ENCODE assay signal across 12 mouse cellular contexts in the genomic region with DNA sequence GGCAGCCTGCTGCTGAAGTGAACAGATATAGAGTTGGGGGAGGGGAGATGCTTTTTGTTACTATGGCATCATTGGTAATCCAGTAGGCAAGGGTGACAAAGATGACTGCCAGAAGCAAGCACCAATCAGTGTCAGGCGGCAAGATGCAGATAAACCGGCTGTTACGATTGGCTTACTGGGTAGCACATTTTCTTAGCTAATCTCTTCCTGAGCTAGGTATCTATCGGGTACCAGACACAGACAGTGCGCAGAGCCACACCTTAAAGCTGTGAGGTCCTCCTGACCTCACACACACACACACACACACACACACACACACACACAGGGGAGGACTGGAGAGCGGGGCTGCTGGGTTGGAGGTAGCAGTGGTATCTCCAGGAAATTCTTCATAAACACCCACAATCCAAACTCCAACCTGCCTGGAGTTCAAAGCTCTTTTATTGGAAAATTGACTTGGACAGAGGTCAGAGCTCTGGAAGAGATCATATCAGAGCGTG.
DNase-seq lines count a peak whose midpoint lies in the region; ATAC-seq and TF ChIP-seq lines count a peak whose summit lies in the region.
"Had no signal": no experiment of that assay in that cellular context is flagged by ENCODE, and none has a peak within 500 bp of the region (broad histone marks: within the 10 kb centered on the region; RNA-seq: fewer than 3 reads in every experiment).

No protein-coding gene starts in this region.

- peak; percentile 22 to 68 for DNase-seq in left cerebral cortex, postnatal 14 days (ENCODE audit: low spot score in 2 of 2)
- DNase-seq in left cerebral cortex, postnatal 4 days = no peak
- DNase-seq in liver, embryonic 11.5 days (ENCODE audit: low spot score) = no peak
- no peak for DNase-seq in layer of hippocampus, postnatal 36 days
- no peak for DNase-seq in thymus, postnatal 4 days
- DNase-seq: adrenal gland, adult 2 months; cerebellum, adult 2 months; right cerebral cortex, postnatal 25 days; thymus, adult 2 months had no signal

- H3K4me2 ChIP-seq in forebrain, embryonic 15.5 days (replicated peaks) = no peak overlapping the region
- no peak overlapping the region for H3K4me2 ChIP-seq in liver, embryonic 11.5 days

- no peak overlapping the region for H3K27ac ChIP-seq in forebrain, embryonic 15.5 days (replicated peaks)
- H3K27ac ChIP-seq in liver, embryonic 11.5 days (ENCODE audit: low read depth, low read length) = no peak overlapping the region
- H3K27ac ChIP-seq in small intestine, adult 2 months (ENCODE audit: insufficient read depth, low read depth, low read length) = peak overlapping the region; percentile 32

- H3K9me3 ChIP-seq in forebrain, embryonic 15.5 days = no peaks in the 10 kb centered on the region
- no peaks in the 10 kb centered on the region for H3K9me3 ChIP-seq in liver, embryonic 11.5 days (ENCODE audit: control insufficient read depth, low read length)
- H3K9me3 ChIP-seq: G1E had no signal

- H3K4me3 ChIP-seq in forebrain, embryonic 15.5 days = no peak overlapping the region
- no peak overlapping the region for H3K4me3 ChIP-seq in liver, embryonic 11.5 days (ENCODE audit: low read depth, low read length)
- H3K4me3 ChIP-seq in small intestine, adult 2 months (ENCODE audit: low read depth, low read length) = no peak overlapping the region

- TF ChIP-seq CTCF in small intestine, adult 2 months (IDR thresholded peaks at IDR 0.05; ENCODE audit: extremely low read depth, insufficient read length, insufficient replicate concordance, low read depth, low read length) = no peak

- no peak for TF ChIP-seq POLR2A in small intestine, adult 2 months (IDR thresholded peaks at IDR 0.05; ENCODE audit: low read depth, low read length)

- H3K27me3 ChIP-seq in forebrain, embryonic 15.5 days = no peaks in the 10 kb centered on the region
- 0 out of 2 replicates have a peak, but pooled peaks cover 3% of the 10 kb centered on the region for H3K27me3 ChIP-seq in liver, embryonic 11.5 days (replicated peaks; ENCODE audit: control insufficient read depth, insufficient read depth, low read length)
- no peaks in the 10 kb centered on the region for H3K27me3 ChIP-seq in small intestine, adult 2 months (ENCODE audit: control insufficient read depth, insufficient read depth, low read length)

- 86% methylated on average over 7 of the region's 7 CpGs for WGBS in forebrain, embryonic 15.5 days
- WGBS in liver, embryonic 11.5 days = 56% methylated on average over 7 of the region's 7 CpGs
- WGBS in small intestine, adult 2 months = 28% methylated on average over 7 of the region's 7 CpGs

- intact Hi-C loops in left cerebral cortex, postnatal 14 days (cut with DNase I) = no loop called here
- intact Hi-C loops in left cerebral cortex, postnatal 4 days (cut with DNase I) = no loop called here

- no peak overlapping the region for H3K9ac ChIP-seq in forebrain, embryonic 15.5 days (replicated peaks)
- no peak overlapping the region for H3K9ac ChIP-seq in liver, embryonic 11.5 days (ENCODE audit: low read depth, low read length)

- H3K4me1 ChIP-seq in forebrain, embryonic 15.5 days = peaks cover 2% of the 10 kb centered on the region; the same call in 1 of the 2 replicates
- H3K4me1 ChIP-seq in liver, embryonic 11.5 days (replicated peaks; ENCODE audit: control insufficient read depth, insufficient read depth, low read length) = peaks cover 6% of the 10 kb centered on the region
- H3K4me1 ChIP-seq in small intestine, adult 2 months (ENCODE audit: control insufficient read depth, insufficient read depth, insufficient read length, low read length) = peaks cover 25% of the 10 kb centered on the region

- no peaks in the 10 kb centered on the region for H3K36me3 ChIP-seq in forebrain, embryonic 15.5 days
- no peaks in the 10 kb centered on the region for H3K36me3 ChIP-seq in liver, embryonic 11.5 days (ENCODE audit: control insufficient read depth, insufficient read depth, low read length)
- peaks cover 10% of the 10 kb centered on the region for H3K36me3 ChIP-seq in small intestine, adult 2 months (ENCODE audit: control insufficient read depth, insufficient read depth, low read length)
- H3K36me3 ChIP-seq: G1E had no signal

- peak; percentile 77 for ATAC-seq in forebrain, embryonic 15.5 days (replicated peaks)
- ATAC-seq in liver, embryonic 11.5 days (replicated peaks; ENCODE audit: low FRiP score) = peak; percentile 53

Comparison
In these comparisons a context has a peak if more than half of its experiments do, and no peak if none do; other contexts are left out.
1. DNase-seq: peak in left cerebral cortex, postnatal 14 days (2 of 2); none in left cerebral cortex, postnatal 4 days (single experiment), liver, embryonic 11.5 days (single experiment), layer of hippocampus, postnatal 36 days (0 of 2) and thymus, postnatal 4 days (single experiment).